Mouse (Mus musculus): Measurements from ENCODE around the gene Bcat1.

DNA sequence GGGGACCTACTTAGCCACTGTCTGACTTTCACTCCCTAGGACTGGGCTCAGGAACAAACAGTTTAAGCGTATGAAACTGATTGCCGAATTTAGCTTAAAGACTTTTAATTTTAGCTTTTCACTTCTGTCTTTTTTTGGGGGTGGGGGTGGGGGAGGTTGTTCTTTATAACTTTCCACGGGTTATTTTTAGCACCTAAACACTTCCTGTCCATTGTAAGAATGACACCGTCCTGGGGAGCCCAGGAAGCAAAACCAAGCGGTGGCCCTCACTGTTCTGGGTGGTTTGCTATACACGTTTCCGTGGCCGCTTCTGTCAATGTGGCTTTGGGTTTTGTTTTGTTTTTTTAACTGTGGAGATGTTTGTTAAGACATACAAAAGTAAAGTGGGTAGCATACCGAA lies 24.9 kb upstream of the Bcat1 start:
- TF ChIP-seq CTCF (IDR thresholded peaks at IDR 0.05; ENCODE audit: control insufficient read depth, insufficient read depth, low read length) (no peak), POLR2A (IDR thresholded peaks at IDR 0.05; ENCODE audit: borderline replicate concordance, control insufficient read depth, low read depth, low read length) (no peak)
